Mouse (Mus musculus): ENCODE results near the gene Cdc45.

- TF ChIP-seq CTCF (IDR thresholded peaks at IDR 0.05 in 2 of 3, conservative IDR thresholded peaks at IDR 0.05 in 1 of 3; ENCODE audit: control insufficient read depth in 1 of 3, insufficient read depth in 1 of 3, low read depth in 2 of 3, low read length in 3 of 3, poor library complexity in 1 of 3, severe bottlenecking in 1 of 3) (no peak), EP300 (IDR thresholded peaks at IDR 0.05; ENCODE audit: low read depth in 1 of 2, low read length in 2 of 2) (no peak), MYB (IDR thresholded peaks at IDR 0.05; ENCODE audit: low read depth, low read length) (no peak), TAL1 (IDR thresholded peaks at IDR 0.05; ENCODE audit: low read length) (no peak), GATA1 (IDR thresholded peaks at IDR 0.05; ENCODE audit: low read depth, low read length) (no peak), NRF1 (IDR thresholded peaks at IDR 0.05; ENCODE audit: insufficient read depth, low read depth, low read length, poor library complexity, severe bottlenecking) (no peak), MAFK (IDR thresholded peaks at IDR 0.05; ENCODE audit: borderline replicate concordance, low read depth, low read length) (no peak), MAX (IDR thresholded peaks at IDR 0.05; ENCODE audit: low read length) (no peak), POLR2A (IDR thresholded peaks at IDR 0.05; ENCODE audit: control insufficient read depth in 1 of 2, insufficient read depth in 1 of 2, low read depth in 1 of 2, low read length in 2 of 2, poor library complexity in 1 of 2) (no peak), GABPA (IDR thresholded peaks at IDR 0.05; ENCODE audit: low read depth, low read length) (no peak), SMC3 (IDR thresholded peaks at IDR 0.05; ENCODE audit: low read depth, low read length) (no peak), BHLHE40 (IDR thresholded peaks at IDR 0.05; ENCODE audit: borderline replicate concordance, low read depth, low read length) (no peak), E2F4 (IDR thresholded peaks at IDR 0.05; ENCODE audit: borderline replicate concordance, low read depth, low read length) (no peak), NELFE (IDR thresholded peaks at IDR 0.05; ENCODE audit: low read depth, low read length) (no peak)
Observed at GRCm38 (mm10) chr16:18828630-18829029, 16.8 kb upstream of the Cdc45 start.
